Comparison of ENCODE assay signal across 15 mouse cellular contexts in the genomic region with DNA sequence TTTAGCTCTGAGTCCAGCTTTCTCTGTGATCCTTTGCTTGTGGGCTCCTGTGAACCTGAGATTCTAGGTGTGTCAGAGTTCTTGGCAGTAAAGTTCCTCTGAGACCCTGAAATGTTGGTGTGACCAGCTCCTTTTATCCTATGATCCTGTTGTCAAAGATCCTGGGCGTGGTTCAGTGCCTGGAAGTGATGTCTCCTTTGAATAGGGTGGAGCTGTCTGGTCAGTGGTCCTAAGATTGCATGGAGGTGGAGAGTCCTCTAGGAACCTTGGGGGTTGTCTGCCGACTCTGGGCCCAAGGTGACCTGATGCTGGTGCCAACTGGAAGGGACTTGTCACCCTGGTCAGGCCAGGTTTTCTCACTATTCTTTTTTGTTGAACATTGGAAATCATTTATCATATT.
DNase-seq lines count a peak whose midpoint lies in the region.
"Had no signal": no experiment of that assay in that cellular context is flagged by ENCODE, and none has a peak within 500 bp of the region (broad histone marks: within the 10 kb centered on the region; RNA-seq: fewer than 3 reads in every experiment).

No protein-coding gene starts in this region.

- DNase-seq in ES-CJ7 (ENCODE audit: low read depth, low spot score) (peak; percentile 59), R1 (ENCODE audit: low read depth, low spot score) (peak; percentile 61), ZHBTc4 (ENCODE audit: low read depth, low spot score) (peak; percentile 33)
- DNase-seq in layer of hippocampus, adult 9-11 months = no peak
- DNase-seq in adrenal gland, adult (ENCODE audit: inconsistent age in 2 of 2, low spot score in 1 of 2) = no peak
- no peak for DNase-seq in adrenal gland, postnatal 25 days
- DNase-seq: adrenal gland, adult 8-10 months; adrenal gland, postnatal 14 days; cerebellum, adult 11 months; cerebellum, adult 18-20 months; cerebellum, adult 8-10 months; cerebellum, adult 9-11 months; cerebellum, postnatal 14 days; cerebellum, postnatal 36 days; embryo, embryonic 11 days had no signal

Comparison
In these comparisons a context has a peak if more than half of its experiments do, and no peak if none do; other contexts are left out.
1. DNase-seq: peak in ES-CJ7 (single experiment), R1 (single experiment) and ZHBTc4 (single experiment); none in layer of hippocampus, adult 9-11 months (single experiment), adrenal gland, adult (0 of 2) and adrenal gland, postnatal 25 days (single experiment).